Mouse (Mus musculus) ES-Bruce4 (cell line): ENCODE results near the gene Ralgps1.

Experiments
- CTCF ChIP-seq: IDR thresholded peaks from one replicate; pipeline ENCODE4 v1.8.1; 2011; ENCODE audit warnings: low read depth, low read length
- POLR2A ChIP-seq: IDR thresholded peaks from one replicate; pipeline ENCODE4 v1.8.1; 2011; ENCODE audit warnings: low read length; ENCODE audit not compliant: insufficient read depth

GRCm38 (mm10) chr2:33208134-33208533, 163.2 kb downstream of the Ralgps1 start:
- TF ChIP-seq CTCF (no peak), POLR2A (no peak)
